Mouse (Mus musculus) gastrocnemius, adult 18-20 months (tissue): ENCODE results near the gene Brms1. TPM values are rescaled to one million over a fixed set of nuclear protein-coding genes. Genes with fewer than 3 reads are reported as not detected.

Source experiments
- DNase-seq: peaks from one replicate; pipeline ENCODE4 v3.0.0; 2021; ENCODE audit warnings: low spot score
- total RNA-seq, 2 experiments: library from RNA; stranded (reverse); gene quantifications; 2 replicates each; pipeline ENCODE4 v1.2.3; 2021

Gene Brms1
- total RNA-seq, 2 experiments from 2014 or later: 14.8 to 15.3 TPM

GRCm38 (mm10) chr19:5037678-5038571 lies 3.2 kb upstream of the Brms1 start:
- DNase-seq: peak; percentile 69

DNA sequence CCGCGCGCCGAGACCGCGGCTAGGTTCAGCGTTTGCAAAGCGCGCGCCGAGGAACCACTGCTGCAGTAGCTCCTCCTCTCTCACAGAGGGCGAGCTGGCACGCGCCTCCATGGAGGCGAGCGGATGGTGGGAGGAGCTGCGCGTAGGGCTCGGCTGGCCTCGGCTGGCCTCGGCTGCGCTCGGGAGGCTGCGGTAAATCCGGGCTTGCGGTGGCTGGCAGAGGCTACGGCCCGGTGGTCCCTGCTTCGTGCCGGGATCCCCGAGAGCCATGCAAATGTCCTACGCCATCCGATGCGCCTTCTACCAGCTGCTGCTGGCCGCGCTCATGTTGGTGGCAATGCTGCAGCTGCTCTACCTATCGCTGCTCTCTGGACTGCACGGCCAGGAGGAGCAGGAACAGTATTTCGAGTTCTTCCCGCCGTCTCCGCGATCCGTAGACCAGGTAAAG lies 2.4 kb upstream of the Brms1 start, which contains the start of the genes B4gat1 and AC124502.3:
TSS of gene B4gat1 (plus strand) at position 118 of the 448 bp plus-strand sequence.
TSS of gene AC124502.3 (plus strand) at position 183 of the 448 bp plus-strand sequence.
- peak; percentile 90 for DNase-seq

- no peak for DNase-seq
These were observed 1.6 kb upstream of the Brms1 start for GRCm38 (mm10) chr19:5039301-5040114.

DNA sequence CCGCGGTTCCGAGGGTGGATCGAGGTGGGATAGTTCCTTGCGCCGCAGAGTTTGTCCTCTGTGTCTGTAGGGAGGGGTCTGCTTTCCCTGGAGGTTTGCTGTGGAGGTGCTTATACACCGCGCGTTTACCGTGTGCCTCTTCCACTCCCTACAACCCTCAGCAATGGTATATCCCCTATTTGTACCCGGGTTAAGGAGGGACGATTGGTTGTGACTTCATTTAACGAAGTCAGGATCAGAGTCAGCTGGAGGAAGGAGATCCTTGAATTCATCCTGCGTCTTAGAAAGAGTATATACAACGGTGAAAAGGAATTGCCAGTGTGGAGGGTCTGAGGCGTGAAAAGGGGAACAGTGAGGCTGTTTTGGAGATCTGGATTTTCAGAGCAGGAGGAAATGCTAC lies 434 bp downstream of the Brms1 start:
- DNase-seq: no peak

DNA sequence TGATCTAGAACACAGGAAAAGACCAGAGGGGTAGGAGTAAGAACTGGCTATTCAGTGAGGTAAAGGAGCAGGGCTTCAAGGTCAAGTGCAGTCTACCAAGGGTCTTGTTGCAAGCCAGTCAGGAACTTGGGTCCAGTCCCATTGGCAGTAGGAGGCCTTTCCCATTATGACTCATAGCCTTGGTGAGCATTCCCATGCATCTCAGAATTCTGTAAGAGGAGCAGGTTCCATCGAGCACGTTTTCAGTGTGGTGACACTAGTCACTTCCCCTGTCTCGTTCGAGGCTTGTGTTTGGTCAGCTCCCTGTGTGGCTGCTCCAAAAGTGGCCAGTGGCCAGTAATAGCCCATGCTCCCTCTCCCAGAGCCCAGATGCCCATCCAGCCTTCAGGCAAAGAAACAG lies 4.4 kb downstream of the Brms1 start:
- no peak for DNase-seq

DNA sequence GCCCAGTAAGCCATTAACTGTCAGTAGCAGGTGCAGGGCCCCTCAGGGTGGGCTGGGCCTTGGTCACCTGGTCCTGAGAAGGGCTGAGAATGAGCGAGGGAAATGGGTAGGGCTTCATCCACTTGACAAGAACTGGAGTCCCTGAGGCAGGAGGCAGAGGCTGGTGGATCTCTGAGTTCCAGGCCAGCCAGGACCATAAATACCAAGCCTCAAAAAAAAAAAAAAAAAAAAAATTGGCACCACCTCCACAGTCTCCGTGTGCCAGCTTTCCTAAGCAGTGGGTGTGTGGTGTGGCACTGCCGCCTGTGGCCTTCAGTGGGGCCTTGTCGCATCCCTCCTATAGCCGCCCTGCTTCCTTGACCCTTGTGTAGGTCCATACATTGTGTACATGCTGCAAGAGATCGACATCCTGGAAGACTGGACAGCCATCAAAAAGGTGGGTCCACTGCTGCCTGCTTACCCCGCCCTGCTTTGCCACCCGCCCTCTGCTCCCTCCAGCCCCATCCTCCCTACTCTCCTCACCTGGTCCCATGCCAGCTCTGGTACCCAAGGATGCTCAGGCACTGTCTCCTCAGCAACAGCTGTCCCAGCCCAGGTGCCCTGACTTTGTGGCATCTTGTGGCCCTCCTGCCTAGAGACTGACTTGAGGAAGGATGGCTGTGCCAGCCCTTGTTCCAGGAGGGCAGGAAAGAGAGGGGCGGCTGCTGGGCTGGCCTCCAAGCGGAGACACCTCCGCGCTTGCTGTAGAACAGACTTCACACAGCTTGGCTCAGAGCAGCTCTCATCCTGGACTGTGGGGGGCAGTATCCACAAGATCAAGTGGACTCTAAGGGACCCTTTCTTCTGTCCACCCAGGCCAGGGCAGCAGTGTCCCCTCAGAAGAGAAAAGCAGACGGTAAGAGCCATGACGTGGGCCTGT lies 7.2 kb downstream of the Brms1 start:
- no peak for DNase-seq

- DNase-seq: no peak
These were observed 8.2 kb downstream of the Brms1 start for GRCm38 (mm10) chr19:5049325-5049724.

DNA sequence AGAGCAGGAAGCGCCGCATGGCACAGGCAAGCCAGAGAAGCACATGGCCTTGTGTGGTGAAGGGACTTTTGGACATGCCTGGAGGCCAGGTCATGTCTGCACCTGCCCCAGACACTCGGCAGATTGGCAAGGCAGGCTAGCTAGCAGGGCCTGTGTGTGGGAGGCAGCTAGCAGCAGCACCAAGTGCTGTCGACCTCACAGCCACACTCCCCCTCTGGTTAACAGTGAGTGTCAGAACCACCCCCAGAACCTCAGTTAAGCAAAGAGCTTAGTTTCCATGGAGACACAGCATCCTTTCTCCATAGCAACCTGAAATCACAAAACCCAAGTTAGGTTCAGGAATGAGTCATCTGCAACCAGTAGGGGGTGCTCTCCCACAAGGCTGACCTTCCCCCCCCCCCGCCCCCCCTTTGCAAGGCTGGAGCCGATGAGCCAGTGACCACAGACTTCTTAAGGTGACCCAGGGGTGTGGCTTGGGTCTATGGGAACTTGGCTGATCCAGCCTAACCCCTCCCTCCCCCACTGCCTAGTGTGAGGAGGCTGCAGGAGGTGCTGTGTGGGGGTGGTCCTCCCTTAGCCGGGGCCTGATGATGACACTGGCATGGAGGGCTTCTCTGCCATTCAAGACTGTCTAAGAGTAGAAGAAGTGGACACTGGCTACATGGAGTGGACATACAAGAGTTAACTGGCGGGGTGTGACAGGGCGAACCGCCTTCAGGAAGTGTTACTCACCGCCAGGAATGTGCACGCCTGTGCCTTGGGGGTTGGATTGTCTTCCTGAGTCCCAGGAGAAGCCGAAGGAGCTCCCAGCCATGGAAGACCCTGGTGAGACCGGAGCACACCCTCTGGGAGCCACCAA lies 9.1 kb downstream of the Brms1 start, which contains the start of gene Rin1:
TSS of gene Rin1 (plus strand) at position 435 of the 859 bp plus-strand sequence.
- no peak for DNase-seq

- DNase-seq: no peak
These were observed 9.9 kb downstream of the Brms1 start for GRCm38 (mm10) chr19:5051031-5051430.

DNA sequence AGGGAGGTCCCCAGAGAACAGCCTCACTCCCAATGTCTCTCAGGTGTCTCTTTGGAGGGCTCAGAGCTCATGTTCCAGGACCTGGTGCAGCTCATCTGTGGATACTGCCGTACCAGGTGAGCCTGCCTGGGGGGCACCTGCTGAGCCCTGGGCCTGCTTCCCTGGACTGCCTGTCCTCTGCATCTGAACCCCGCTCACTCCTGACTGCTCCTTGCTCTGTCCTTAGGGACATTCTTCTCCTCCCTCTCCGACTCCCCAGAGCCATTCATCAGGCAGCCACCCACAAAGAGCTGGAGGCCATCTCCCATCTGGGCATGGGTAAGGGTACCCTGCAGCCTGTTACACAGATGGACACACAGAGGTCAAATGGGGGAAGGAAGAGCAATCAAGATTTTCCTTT lies 10.4 kb downstream of the Brms1 start:
- no peak for DNase-seq

- no peak for DNase-seq
These were observed 11.1 kb downstream of the Brms1 start for GRCm38 (mm10) chr19:5052166-5052822.

- no peak for DNase-seq
These were observed 11.7 kb downstream of the Brms1 start for GRCm38 (mm10) chr19:5052853-5053252.

- DNase-seq: no peak
These were observed 12.8 kb downstream of the Brms1 start for GRCm38 (mm10) chr19:5053909-5054308.

DNA sequence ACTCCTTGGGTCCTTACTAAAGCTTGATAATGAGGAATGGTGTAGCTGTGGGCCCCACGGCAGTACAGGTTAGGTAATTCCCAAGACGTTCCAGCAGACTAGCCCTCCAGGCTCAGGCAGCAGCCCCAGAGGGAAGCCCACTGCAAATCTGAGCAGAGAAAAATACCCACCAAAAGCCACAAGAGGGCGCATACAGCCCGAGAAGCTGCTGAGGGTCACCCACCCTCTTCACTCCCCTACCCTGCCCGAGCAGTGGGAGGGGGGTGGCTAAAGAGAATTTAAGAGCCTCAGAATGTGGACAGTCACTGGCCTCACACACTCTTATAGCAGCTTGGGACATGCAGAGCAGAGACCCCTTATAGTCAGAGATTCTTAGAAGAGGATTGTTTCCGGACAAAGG lies 15.1 kb downstream of the Brms1 start:
- no peak for DNase-seq

GRCm38 (mm10) chr19:5057876-5058775 lies 17.0 kb downstream of the Brms1 start:
- no peak for DNase-seq

GRCm38 (mm10) chr19:5058801-5059771 lies 17.9 kb downstream of the Brms1 start:
- DNase-seq: no peak
